Mouse (Mus musculus) kidney, postnatal 0 days (tissue): ENCODE data around the gene Pcmtd2. TPM values are rescaled to one million over a fixed set of nuclear protein-coding genes. Genes with fewer than 3 reads are reported as not detected.
A peak's percentile ranks its signal among the peaks of the same experiment; 100 is the strongest.

Experiments used
- ATAC-seq: fragments of 200-750 bp; cut with Nextera tagmentation; replicated peaks from 2 replicates; pipeline ENCODE4 v1.8.0; 2017; ENCODE audit warnings: low read depth, moderate number of reproducible peaks, moderate TSS enrichment, moderate library complexity; ENCODE audit not compliant: low FRiP score
- DNase-seq: peaks from one replicate; pipeline ENCODE4 v3.0.0-alpha.2; 2016; ENCODE audit warnings: low spot score
- H3K27ac ChIP-seq: fragments of 300-500 bp; sonication (generic); 2 replicates; pipeline ENCODE4 v1.5.1; 2014; ENCODE audit warnings: mild to moderate bottlenecking
- H3K27me3 ChIP-seq: fragments of 300-500 bp; sonication (generic); 2 replicates; pipeline ENCODE4 v1.6.1; 2014; ENCODE audit warnings: low read length, mixed read lengths; ENCODE audit not compliant: insufficient read depth
- H3K36me3 ChIP-seq: fragments of 300-500 bp; sonication (generic); 2 replicates; pipeline ENCODE4 v1.6.1; 2014; ENCODE audit warnings: low read length, mixed read lengths; ENCODE audit not compliant: insufficient read depth
- H3K4me1 ChIP-seq: fragments of 300-500 bp; sonication (generic); replicated peaks from 2 replicates; pipeline ENCODE4 v1.6.1; 2014; ENCODE audit warnings: antibody characterized with exemption, low read length, mixed read lengths; ENCODE audit not compliant: insufficient read depth
- H3K4me2 ChIP-seq: fragments of 300-500 bp; sonication (generic); 2 replicates; pipeline ENCODE4 v1.6.1; 2014; ENCODE audit warnings: mild to moderate bottlenecking, low read length, moderate library complexity, mixed read lengths
- H3K4me3 ChIP-seq: fragments of 300-500 bp; sonication (generic); replicated peaks from 2 replicates; pipeline ENCODE4 v1.5.1; 2014; ENCODE audit warnings: low read depth, low read length
- H3K9ac ChIP-seq: fragments of 300-500 bp; sonication (generic); 2 replicates; pipeline ENCODE4 v1.6.1; 2014; ENCODE audit warnings: low read depth, low read length
- H3K9me3 ChIP-seq: fragments of 300-500 bp; sonication (generic); replicated peaks from 2 replicates; pipeline ENCODE4 v1.6.1; 2016; ENCODE audit warnings: low read length, inconsistent platforms, mixed read lengths
- CTCF ChIP-seq: IDR thresholded peaks from 2 replicates; pipeline ENCODE4 v1.5.1; 2016; ENCODE audit warnings: antibody characterized with exemption, low read depth, mild to moderate bottlenecking, moderate library complexity
- WGBS: fragments of 180-500 bp; shearing (Covaris S2); extraction: QIAGEN DNeasy Blood & Tissue Kit; methylation state at CpG from one replicate; pipeline ENCODE4 v1.1.7; 2014; 5-methylcytosine and 5-hydroxymethylcytosine counted together
- polyA plus RNA-seq: library from polyadenylated mRNA; unstranded; fragments of >200 nt; fragmentation: Nextera tagmentation; extraction: Ambion mirVana; gene quantifications from 2 replicates; pipeline ENCODE4 v1.2.1, GENCODE M21; 2015

Gene Pcmtd2
- polyA plus RNA-seq, 1 experiment from 2014 or later = 39.5 TPM

- peaks cover 17% of the 10 kb centered on the region for H3K36me3 ChIP-seq
- TF ChIP-seq CTCF = no peak
- H3K4me2 ChIP-seq = no peak overlapping the region
- ATAC-seq (peak; percentile 33; the same call in 1 of the 2 replicates), DNase-seq (no peak)
- no peaks in the 10 kb centered on the region for H3K4me1 ChIP-seq
- H3K9me3 ChIP-seq = no peaks in the 10 kb centered on the region
- no peak overlapping the region for H3K4me3 ChIP-seq
- no peak overlapping the region for H3K9ac ChIP-seq
- H3K27ac ChIP-seq = no peak overlapping the region
- 92% methylated on average over 2 of the region's 2 CpGs for WGBS
- no peaks in the 10 kb centered on the region for H3K27me3 ChIP-seq
These were observed 33.4 kb downstream of the Pcmtd2 start for GRCm38 (mm10) chr2:181871039-181871438.

GRCm38 (mm10) chr2:181878903-181879302 is 41.2 kb downstream of the Pcmtd2 start:
- H3K27me3 ChIP-seq = no peaks in the 10 kb centered on the region
- ATAC-seq (no peak), DNase-seq (no peak)
- H3K4me2 ChIP-seq = no peak overlapping the region
- H3K9ac ChIP-seq = no peak overlapping the region
- no peak overlapping the region for H3K4me3 ChIP-seq
- peaks cover 3% of the 10 kb centered on the region; the same call in 1 of the 2 replicates for H3K36me3 ChIP-seq
- H3K4me1 ChIP-seq = no peaks in the 10 kb centered on the region
- no peaks in the 10 kb centered on the region for H3K9me3 ChIP-seq
- WGBS = 87% methylated on average over 1 of the region's 1 CpGs
- no peak for TF ChIP-seq CTCF
- no peak overlapping the region for H3K27ac ChIP-seq

- ATAC-seq (no peak), DNase-seq (peak; percentile 38)
- H3K9ac ChIP-seq = no peak overlapping the region
- H3K27me3 ChIP-seq = no peaks in the 10 kb centered on the region
- H3K36me3 ChIP-seq = no peaks in the 10 kb centered on the region
- WGBS = 57% methylated on average over 3 of the region's 3 CpGs
- no peak for TF ChIP-seq CTCF
- H3K4me1 ChIP-seq = no peaks in the 10 kb centered on the region
- no peak overlapping the region for H3K4me2 ChIP-seq
- no peak overlapping the region for H3K4me3 ChIP-seq
- no peak overlapping the region for H3K27ac ChIP-seq
- H3K9me3 ChIP-seq = no peaks in the 10 kb centered on the region
These were observed 45.5 kb downstream of the Pcmtd2 start for GRCm38 (mm10) chr2:181883022-181883749.

Other genes starting within 250 kb of the Pcmtd2 start
- 46.3 and 52.2 TPM in 2 replicates for gene Prpf6, start 246.0 kb upstream of the Pcmtd2 start, polyA plus RNA-seq
- 30.0 and 30.3 TPM in 2 replicates for gene Zfp512b, start 245.1 kb upstream of the Pcmtd2 start, polyA plus RNA-seq
- gene Samd10, start 238.6 kb upstream of the Pcmtd2 start, polyA plus RNA-seq = 26.9 and 27.4 TPM in 2 replicates
- not detected in 2 replicates for gene Gm29797, start 180.8 kb upstream of the Pcmtd2 start, polyA plus RNA-seq
- 56.6 and 62.2 TPM in 2 replicates for gene Sox18, start 166.2 kb upstream of the Pcmtd2 start, polyA plus RNA-seq
- 22.6 and 23.4 TPM in 2 replicates for gene Tcea2, start 157.5 kb upstream of the Pcmtd2 start, polyA plus RNA-seq
- 38.9 and 41.7 TPM in 2 replicates for gene Rgs19, start 143.9 kb upstream of the Pcmtd2 start, polyA plus RNA-seq
- not detected in 2 replicates for gene Lkaaear1, start 139.4 kb upstream of the Pcmtd2 start, polyA plus RNA-seq
- 0.19 and 0.25 TPM in 2 replicates for gene Oprl1, start 122.8 kb upstream of the Pcmtd2 start, polyA plus RNA-seq
- not detected in 2 replicates for gene Myt1, start 74.5 kb upstream of the Pcmtd2 start, polyA plus RNA-seq
- gene Polr3k, start 26.5 kb downstream of the Pcmtd2 start, polyA plus RNA-seq = 55.4 and 58.2 TPM in 2 replicates
- not detected in 2 replicates for gene Gm14496, start 153.3 kb downstream of the Pcmtd2 start, polyA plus RNA-seq